Mouse (Mus musculus) embryonic fibroblast, embryonic 13.5 days (primary cell): Measurements from ENCODE around the gene Treml1.

Source experiments
- CTCF ChIP-seq: IDR thresholded peaks from 2 replicates; pipeline ENCODE4 v1.5.1; 2011; ENCODE audit warnings: mild to moderate bottlenecking, control low read depth, low read length, moderate library complexity, borderline replicate concordance; ENCODE audit not compliant: insufficient read depth
- POLR2A ChIP-seq: IDR thresholded peaks from 2 replicates; pipeline ENCODE4 v1.6.1; 2011; ENCODE audit warnings: low read depth, mild to moderate bottlenecking, control low read depth, low read length, moderate library complexity

GRCm38 (mm10) chr17:48357892-48358291 is 1.8 kb upstream of the Treml1 start:
- TF ChIP-seq POLR2A (no peak), CTCF (no peak)
